Mouse (Mus musculus): ENCODE data around the gene S100a1. TPM values are rescaled to one million over a fixed set of nuclear protein-coding genes. Genes with fewer than 3 reads are reported as not detected.

S100a1 gene
- 1 to 10 TPM; 3.3 to 4.9 TPM for polyA plus RNA-seq (2017; shearing (Covaris generic))

- peak; percentile 13 for ATAC-seq
These were observed at the start of gene S100a1, which contains the start of gene S100a13 for GRCm38 (mm10) chr3:90513796-90514590. Gene S100a1, minus strand, starts transcription at chr3:90514392. Gene S100a13, plus strand, starts transcription at chr3:90514435.

- ATAC-seq: no peak
These were observed 45.9 kb upstream of the S100a1 start, which contains the start of gene S100a3 for GRCm38 (mm10) chr3:90560008-90560628. Gene S100a3, plus strand, starts transcription at chr3:90560578.

DNA sequence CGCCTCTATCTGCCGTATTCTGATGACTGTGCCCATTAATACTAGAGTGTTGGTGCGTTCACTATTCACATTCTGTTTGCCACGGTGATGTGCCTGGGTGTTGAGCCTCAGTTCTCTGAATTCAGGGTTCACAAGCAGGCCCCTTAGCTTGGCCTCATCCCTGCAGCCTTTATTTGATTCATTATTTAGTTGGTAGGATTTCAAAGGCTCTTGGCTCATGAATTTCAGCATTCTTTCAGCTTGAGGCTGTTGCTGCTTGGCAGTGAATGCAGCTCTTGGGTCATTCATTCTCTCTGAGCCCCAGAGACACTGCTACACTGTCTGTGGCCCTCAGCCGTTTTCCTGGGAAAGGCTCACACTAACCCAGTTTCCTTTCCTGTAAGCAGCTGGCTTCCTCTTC is 41.8 kb upstream of the S100a1 start:
- ATAC-seq: no peak

DNA sequence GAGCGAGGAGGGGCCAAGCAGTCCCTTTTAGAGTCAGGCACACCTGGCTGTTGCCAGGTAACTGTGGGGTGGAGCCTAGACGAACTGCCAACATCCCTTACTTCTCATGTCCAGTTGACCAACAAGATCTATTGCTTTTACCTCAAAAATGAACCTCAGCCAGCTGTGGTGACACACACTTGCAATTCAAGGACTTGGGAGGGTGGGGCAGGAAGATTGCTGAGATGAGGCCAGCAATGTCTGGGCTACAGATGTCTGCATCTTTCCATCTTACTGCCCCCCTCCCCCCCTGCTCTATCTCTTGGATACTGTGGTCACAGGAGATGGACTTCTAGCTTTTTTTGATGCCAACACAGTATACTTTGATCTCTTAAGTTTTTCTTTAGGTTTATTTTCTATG is 38.0 kb upstream of the S100a1 start:
- no peak for ATAC-seq

GRCm38 (mm10) chr3:90550421-90550790 is 36.2 kb upstream of the S100a1 start:
- ATAC-seq: no peak

DNA sequence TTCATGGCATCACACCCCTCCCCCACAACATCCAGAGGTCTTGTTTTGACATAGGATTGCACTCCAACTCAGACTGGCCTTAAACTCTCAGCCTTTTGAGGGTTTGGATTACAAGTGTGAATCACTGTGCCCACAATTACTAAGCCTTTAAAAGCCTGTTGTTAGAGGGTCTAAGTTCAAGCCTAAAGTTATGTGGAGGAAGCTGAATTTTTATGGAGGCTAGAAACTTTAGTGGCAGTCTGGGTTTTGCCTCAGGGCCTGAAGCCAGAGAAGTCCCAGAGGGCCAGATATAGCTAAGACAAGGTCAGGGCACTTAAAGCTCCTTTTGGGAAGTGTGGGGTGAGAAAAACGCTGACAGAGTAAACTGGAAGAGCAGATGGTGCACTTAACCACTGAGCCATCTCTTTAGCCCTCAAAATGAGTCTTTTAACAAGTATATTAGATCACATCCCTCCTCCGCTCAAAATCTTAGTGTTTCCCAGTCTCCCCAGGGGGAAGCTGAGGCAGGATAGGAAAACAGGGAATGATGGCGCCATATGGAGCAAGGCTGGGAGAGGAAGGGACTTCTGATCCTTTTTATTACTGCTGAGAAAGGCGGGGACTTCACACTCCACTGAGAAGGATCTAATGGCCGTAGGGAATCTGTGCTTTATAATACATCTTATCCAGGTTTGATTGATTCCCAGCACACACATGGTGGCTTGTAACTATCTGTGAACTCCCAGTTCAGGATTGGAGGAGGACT is 35.7 kb upstream of the S100a1 start:
- no peak for ATAC-seq

GRCm38 (mm10) chr3:90540904-90541303 is 26.7 kb upstream of the S100a1 start:
- ATAC-seq: no peak

DNA sequence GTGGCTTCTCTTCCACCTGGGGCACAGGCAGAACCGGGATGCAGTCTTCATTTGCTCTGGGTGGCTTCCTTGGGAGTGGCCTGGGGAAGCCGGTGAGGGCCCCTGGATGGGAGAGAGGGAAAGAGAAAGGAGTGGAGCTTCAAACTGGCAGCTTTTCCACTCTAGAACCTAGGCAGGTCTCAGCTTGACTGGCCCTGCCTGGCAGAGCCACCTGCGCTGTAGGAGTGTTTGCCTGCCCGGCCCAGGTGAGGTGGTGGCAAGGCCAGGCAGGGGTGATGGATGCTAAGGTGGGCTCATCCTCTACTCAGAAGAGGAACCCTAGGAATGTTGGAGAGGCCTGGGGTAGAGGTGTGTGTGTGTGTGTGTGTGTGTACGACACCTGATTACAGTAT is 23.7 kb upstream of the S100a1 start:
- ATAC-seq: no peak

DNA sequence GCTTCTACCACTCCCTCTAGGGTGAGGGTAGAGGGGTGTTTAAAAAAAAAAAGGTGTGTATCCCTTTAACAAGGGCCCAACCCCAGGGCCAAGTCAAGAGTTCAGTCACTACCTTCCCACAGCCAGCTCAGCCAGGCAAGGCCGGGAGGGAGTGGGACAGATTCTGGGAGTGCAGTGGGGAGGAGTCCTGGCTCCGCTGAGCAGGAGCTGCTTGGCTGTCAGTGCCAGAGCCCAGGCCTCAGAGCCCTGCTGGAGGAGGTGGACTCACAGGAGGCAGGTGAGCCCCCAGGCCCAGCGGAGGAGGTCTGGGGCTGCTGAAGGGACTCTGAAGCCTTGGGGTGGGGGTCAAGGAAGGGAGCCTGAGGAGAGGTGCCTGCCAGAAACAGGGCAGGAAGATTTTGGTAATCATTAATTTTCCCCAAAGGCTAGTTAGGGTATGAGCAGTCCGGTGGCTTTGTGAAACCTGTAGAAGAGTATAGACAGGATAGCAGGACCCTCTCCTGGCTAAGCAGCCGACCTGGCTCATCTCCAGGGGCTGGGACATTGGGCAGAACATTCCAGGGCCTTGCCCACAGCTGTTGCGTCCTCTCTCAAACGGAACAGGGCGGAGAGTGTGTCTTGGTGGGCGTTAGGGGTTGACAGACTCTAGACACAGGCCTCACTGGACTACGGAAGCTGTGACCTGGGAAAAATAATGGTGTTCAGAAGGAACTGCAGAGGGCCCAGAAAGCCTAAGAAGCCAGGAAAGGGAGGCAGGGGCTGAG is 23.1 kb upstream of the S100a1 start, which contains the start of gene S100a16:
TSS of gene S100a16 (plus strand) at position 114 of the 764 bp plus-strand sequence.
- ATAC-seq: no peak

GRCm38 (mm10) chr3:90535446-90535845 is 21.3 kb upstream of the S100a1 start:
- ATAC-seq: no peak

DNA sequence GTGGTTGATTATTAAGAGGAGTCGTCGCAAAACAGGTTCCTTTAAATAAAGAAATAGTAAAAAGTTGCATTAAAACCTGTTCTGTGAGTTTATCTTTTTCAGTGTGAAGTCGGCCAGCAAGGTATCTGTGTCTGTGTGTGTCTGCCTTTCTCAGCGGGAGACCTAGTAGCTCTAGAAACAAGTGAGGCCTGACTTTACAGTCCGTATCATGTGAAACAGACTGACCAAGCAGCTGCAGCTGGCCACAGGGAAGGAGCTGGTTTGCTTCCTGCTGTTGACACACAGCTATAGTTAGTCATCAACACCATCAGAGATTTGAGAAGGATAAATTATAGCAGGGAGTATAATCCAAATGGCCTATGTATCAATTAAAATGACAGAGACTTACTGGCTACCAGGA is 17.5 kb upstream of the S100a1 start:
- ATAC-seq: no peak

DNA sequence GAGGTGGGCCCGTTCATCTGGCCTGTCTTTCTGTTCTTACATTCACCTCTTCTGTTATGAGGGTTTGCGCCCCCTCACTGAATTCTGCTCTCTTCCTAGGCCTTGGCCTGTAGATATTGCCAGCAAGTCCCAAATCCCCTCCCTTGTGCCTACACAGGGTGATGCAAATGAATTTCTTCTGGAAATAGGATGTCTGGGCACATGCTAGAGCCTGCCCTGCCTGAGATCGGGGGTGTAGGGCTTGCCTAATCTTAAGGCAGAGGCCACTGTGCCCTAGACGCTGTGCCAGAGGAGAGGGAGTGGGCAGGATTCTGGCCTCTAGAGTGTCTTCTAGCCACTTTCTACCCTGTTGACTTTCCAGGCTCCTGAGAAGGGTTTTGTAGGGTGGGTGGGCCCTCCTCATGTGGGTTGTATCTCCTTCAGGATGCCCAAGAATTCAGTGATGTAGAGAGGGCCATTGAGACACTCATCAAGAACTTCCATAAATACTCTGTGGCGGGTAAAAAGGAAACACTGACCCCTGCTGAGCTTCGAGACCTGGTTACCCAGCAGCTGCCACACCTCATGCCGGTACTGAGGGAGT is 13.2 kb upstream of the S100a1 start:
- ATAC-seq: no peak

- no peak for ATAC-seq
These were observed 12.4 kb upstream of the S100a1 start, which contains the start of gene S100a14 for GRCm38 (mm10) chr3:90526580-90526979. Gene S100a14, plus strand, starts transcription at chr3:90526856.

DNA sequence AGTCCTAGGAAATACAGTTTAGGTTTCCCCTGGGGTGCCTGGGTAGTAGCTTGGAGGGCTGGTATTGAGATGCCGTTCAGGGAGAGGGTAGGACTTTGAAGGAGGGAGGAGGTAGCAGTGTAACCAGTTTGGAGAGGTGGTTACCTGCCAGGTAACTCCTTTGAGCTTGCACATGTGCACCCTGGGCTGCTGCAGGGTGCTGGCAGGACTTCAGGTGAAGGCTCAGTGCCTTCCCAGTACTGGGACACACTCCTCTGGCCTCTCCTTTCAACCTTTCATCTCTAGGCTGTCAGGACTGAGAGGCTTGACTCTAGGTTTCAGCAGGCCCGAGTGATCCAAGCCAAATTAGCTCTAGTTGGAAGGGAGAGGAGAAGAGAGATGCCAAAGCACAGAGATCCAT is 11.9 kb upstream of the S100a1 start:
- ATAC-seq: no peak

- ATAC-seq: peak; percentile 58
These were observed 11.2 kb upstream of the S100a1 start for GRCm38 (mm10) chr3:90525421-90525820.

DNA sequence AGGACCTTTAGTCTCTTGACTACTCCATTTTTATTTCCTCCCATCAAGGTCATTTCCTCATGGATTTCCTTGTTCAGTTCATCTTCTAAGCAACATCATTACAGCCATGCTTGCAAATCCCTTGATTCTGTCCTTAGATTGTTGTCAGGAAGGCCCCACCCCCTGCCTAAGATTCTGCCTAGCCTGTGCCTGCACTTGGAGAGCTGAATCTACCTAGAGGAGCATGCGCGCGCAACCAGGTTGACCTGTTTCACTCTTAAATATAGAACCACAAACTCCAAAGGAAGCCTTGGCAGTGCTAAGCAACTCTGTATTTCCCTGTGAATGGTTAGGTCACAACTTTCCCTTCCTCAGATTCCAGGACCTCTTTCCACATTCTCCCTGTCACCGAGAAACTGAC is 3.5 kb upstream of the S100a1 start:
- no peak for ATAC-seq

- ATAC-seq: no peak
These were observed 1.6 kb upstream of the S100a1 start for GRCm38 (mm10) chr3:90515789-90516188.

DNA sequence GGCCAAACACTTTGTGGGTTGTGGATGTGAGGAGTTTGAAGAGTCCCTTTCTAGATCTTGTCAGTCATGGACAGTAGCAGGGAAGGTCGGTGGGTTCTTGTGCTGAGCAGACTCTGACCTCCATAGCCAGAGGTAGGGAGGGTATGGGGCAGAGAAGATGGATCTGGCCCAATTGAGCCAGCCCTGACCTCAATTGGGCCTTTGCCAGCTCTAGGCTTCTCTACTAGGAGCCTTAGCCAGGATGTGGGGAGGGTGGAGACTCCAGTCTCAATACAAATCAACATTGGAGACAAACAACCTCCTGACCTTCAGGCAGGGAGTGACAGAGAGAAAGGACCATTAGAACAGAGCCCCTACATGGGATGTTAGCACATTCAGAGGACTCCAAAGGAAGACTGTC is 1.1 kb upstream of the S100a1 start:
- peak; percentile 24 for ATAC-seq

GRCm38 (mm10) chr3:90514691-90515090 is 499 bp upstream of the S100a1 start:
- peak; percentile 87 for ATAC-seq

- no peak for ATAC-seq
These were observed 1.1 kb downstream of the S100a1 start for GRCm38 (mm10) chr3:90512948-90513642.

DNA sequence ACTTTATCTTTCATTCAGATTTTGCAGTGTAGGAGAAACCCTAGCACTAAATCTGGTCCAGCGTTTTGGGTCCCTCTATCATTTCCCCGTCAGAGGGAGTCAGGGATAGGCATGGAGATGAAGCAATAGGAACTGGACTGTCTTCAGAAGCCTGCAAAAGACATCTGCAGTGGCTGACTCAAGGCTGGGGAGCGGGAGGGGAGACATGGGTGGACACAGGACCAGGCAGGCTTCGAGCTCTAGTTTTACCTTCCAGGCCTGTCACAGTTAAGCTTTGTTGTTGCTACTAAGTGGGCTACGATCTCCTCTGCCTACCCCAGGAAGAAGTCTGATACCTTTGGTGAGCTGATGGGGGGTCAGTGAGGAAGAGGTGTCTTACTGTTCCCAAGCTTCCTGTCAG is 1.9 kb downstream of the S100a1 start:
- no peak for ATAC-seq

DNA sequence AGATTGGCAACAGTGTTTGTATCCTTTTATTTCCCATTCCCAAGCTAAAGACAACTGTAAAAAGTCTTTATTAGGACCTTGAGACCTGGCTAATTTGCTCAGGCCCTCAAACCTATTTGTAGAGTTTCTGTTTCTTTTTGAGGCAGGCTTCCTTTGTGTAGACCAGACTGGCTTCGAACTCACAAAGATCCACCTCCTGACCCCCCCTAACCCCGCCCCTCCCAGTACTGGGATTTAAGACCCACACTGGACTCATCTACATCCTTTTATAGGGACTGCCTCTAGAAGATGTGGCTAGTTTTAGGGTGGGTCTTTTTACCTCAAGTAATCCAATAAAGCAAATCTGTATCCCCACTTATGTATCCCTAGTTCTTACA is 4.5 kb downstream of the S100a1 start:
- peak; percentile 27 for ATAC-seq
